Mouse (Mus musculus): ENCODE data around the gene 4931406C07Rik.

Gene 4931406C07Rik

DNA sequence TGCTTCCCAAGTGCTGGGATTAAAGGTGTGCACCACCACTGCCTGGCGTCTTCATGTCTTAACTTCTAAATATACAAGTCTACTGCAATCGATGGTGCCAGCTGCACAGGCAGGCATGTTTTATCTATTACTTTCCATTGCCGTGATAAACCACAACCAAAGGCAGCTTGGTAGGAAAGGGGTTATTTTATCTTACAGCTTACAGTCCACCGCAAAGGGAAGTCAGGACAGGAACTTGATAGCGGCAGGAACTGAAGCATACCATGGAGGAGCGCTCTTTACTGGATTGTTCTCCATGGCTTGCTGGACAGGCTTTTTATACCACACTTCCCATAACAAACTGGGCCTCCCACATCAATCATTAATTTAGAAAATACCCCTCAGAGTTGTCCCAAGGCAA, 17.0 kb downstream of the 4931406C07Rik start:
- DNase-seq (ENCODE audit: extremely low spot score, low spot score), result no peak

- no peak for DNase-seq (ENCODE audit: extremely low spot score, low spot score)
Observed at GRCm38 (mm10) chr9:15288402-15288801, 17.8 kb downstream of the 4931406C07Rik start.

GRCm38 (mm10) chr9:15287846-15288245, 18.4 kb downstream of the 4931406C07Rik start:
- no peak for DNase-seq (ENCODE audit: extremely low spot score, low spot score)

GRCm38 (mm10) chr9:15285443-15285842, 20.8 kb downstream of the 4931406C07Rik start:
- no peak for DNase-seq (ENCODE audit: extremely low spot score, low spot score)

DNA sequence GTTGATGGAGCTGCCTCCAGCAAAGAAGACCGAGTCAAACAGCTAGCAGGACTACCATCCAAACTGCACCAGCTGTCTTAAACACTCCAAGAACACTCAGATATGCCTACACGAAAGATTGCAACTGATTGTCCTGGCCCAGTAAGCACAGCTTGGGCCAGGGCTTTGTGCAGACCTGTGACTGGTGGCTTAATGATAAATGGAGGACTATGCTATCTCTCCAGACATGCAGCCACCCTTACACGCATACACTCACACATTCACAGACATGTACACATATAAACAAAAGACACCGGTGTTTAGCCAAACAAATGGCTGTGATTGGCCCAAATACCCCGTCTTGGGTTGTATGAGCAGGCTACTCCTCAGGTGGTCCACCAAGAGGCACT, 25.8 kb downstream of the 4931406C07Rik start:
- no peak for DNase-seq (ENCODE audit: extremely low spot score, low spot score)

DNA sequence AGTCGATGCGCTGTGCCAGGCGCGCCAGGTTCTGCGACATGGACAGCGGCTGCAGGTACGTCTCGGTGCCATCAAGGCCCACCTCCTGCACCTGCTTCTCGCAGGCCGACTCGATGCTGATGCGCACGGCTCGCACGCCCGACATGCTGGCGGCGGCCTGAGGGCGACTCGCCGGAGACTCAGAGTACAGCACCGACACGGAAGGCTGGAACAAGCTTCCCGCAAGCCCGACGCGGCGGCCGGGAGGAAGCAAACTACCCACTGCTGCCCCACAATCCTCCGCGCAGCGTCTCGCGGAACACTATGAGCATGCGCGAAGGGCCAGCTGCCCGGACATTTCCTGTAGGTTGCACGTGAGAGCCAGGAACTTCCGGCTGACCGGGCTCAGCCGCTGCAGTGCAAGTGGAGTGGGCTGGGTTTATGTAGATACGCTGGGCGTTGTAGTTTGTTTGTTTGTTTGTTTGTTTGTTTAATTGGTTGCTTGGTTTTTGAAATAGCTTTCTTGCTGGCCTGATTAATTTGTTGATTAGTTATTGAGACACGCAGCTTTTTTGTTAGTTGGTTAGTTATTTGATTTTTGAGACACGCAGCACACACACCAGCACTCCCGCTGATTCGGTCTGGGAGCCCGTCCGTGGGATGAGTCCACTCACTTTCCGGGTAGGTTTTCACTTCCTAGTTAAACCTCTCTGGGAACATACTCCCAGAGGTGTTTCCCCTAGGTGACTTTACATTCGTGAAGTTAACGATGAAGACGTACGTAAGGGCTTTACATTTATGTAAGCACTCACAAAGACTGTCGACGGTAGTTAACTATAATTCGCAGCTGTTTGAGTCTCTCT, 26.4 kb downstream of the 4931406C07Rik start, which contains the start of gene Med17:
TSS of gene Med17 (minus strand) at position 283 of the 842 bp plus-strand sequence.
- peak; percentile 95 for DNase-seq (ENCODE audit: extremely low spot score, low spot score)

DNA sequence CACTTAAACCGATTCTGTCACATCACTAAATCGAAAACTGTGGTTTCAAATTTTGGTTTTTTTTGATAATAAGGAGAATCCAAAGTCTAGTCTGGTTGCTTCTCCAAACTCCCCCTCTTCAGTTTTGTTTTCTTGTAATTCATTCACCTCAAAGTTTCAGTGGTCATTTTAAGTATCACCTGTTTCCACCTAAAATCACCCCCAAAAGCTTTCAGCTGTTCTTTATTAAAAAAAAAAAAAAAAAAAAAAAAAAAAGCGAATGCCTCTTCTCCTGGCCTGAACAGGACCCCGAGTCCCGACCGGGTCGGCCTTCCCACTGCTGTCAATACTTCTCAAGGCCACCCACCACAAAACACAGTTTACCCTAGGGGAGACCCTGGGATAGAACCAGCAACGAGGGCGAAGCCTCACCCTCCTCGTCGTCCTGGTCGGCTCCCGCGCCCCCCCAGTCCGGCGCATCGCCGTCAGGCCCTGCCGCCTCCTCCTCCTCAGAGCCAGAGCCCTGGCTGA, 27.1 kb downstream of the 4931406C07Rik start:
- no peak for DNase-seq (ENCODE audit: extremely low spot score, low spot score)

GRCm38 (mm10) chr9:15278343-15278742, 27.9 kb downstream of the 4931406C07Rik start:
- no peak for DNase-seq (ENCODE audit: extremely low spot score, low spot score)

GRCm38 (mm10) chr9:15276855-15277254, 29.4 kb downstream of the 4931406C07Rik start:
- no peak for DNase-seq (ENCODE audit: extremely low spot score, low spot score)

DNA sequence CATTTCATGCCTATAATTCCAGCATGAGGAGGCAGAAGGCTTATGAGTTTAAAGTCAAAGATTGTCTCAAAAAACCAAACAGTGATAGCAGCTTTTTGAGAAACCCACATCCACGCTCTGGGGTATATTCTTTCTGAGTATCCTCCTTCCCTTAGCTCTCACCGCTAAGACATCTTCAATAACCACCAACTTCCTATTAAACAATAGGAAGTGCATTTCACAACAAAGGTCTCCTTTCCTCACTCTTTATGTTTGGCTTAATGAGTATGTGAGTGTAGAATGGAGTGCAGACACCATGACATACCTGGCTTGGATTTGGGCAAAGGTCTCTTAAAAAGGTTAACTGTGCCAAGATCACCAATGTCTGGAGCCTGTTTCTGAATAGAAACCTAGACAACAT, 32.3 kb downstream of the 4931406C07Rik start:
- no peak for DNase-seq (ENCODE audit: extremely low spot score, low spot score)

DNA sequence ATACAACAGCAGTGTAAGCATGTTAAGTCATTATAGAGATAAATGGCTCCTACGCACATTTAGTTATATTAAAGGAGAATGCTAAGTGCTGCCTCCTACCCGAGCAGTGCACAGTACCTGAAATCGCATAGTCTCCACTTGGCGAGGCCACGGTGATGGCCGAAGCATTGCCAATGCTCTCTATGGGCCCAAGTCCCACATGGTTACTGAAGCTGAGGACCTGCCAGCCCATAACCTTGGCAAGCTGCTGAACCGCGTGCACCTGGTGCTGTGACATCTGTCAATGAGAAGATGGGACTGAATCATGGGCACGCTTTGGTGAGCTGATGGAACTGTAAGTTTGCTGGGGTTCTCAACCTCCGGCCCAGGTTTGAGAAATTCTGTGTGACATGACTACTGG, 42.8 kb downstream of the 4931406C07Rik start:
- DNase-seq (ENCODE audit: extremely low spot score, low spot score), result no peak

GRCm38 (mm10) chr9:15261980-15262379, 44.3 kb downstream of the 4931406C07Rik start:
- no peak for DNase-seq (ENCODE audit: extremely low spot score, low spot score)

DNA sequence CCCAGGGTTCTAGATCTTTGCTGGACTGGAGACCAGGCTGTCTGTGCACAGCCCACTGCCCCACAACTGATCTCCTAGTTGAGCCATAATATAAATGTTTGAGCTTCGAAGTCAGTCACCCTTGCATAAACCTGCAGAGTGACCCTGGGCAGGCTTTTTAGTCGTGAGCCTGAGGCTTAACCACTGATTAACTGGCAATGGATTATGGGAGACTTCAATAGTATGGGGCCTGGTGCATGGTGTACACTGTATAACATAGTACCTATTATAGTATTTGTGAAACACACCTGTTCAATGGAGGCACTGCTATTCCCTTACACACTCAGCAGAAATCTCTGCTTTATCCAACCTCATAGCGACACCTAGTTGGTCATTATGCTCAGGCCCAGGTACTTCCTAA, 50.0 kb downstream of the 4931406C07Rik start:
- DNase-seq (ENCODE audit: extremely low spot score, low spot score), result no peak

DNA sequence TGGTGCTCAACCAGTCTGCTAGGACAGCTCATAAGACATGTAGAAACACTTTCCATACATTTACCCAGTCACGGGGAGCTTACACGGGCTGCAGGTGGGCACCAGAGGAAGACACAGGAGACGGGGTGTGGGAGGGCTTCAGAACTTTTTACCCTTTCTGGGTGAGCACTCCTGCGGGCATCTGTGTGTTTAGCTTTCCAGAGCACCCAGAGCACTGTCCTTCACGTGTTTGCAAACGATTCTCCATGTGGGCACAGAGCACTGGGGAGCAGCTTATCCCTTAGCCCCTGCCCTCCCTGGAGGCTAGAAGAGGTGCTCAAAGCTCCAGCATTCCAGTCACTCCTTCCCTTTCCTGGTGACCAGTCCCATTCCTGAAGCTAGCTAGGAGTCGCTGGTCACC, 51.7 kb downstream of the 4931406C07Rik start:
- DNase-seq (ENCODE audit: extremely low spot score, low spot score), result no peak

- no peak for DNase-seq (ENCODE audit: extremely low spot score, low spot score)
Observed at GRCm38 (mm10) chr9:15252196-15252595, 54.1 kb downstream of the 4931406C07Rik start.

- no peak for DNase-seq (ENCODE audit: extremely low spot score, low spot score)
Observed at GRCm38 (mm10) chr9:15250376-15250775, 55.9 kb downstream of the 4931406C07Rik start.

- no peak for DNase-seq (ENCODE audit: extremely low spot score, low spot score)
Observed at GRCm38 (mm10) chr9:15245319-15246075, 60.8 kb downstream of the 4931406C07Rik start.

GRCm38 (mm10) chr9:15242130-15242529, 64.1 kb downstream of the 4931406C07Rik start:
- DNase-seq (ENCODE audit: extremely low spot score, low spot score), result no peak

- peak; percentile 62 for DNase-seq (ENCODE audit: extremely low spot score, low spot score)
Observed at GRCm38 (mm10) chr9:15241596-15241939, 64.7 kb downstream of the 4931406C07Rik start.

- DNase-seq (ENCODE audit: extremely low spot score, low spot score), result no peak
Observed at GRCm38 (mm10) chr9:15240863-15241595, 65.2 kb downstream of the 4931406C07Rik start.

DNA sequence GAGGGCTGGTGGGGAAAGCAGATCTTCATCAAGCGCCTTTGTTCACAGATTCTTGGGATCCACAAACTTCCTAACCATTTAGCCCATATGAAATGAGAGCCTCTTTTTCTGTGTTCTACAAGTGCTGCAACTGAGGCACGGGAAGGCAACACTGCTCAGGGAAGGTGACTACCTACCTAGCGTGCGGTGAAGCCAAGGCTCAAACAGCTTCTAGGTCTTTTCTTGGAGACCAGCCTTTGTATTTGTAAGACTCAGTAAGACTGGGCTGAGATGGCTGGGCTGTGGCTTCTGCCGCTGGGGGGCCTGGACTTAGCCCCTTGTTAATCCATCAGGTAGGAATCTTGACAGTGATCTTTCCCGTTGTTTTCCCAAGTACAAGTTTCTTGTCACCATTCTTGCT, 66.2 kb downstream of the 4931406C07Rik start:
- no peak for DNase-seq (ENCODE audit: extremely low spot score, low spot score)

Measured in neural tube, embryonic 10.5 days (tissue).